Mouse (Mus musculus) erythroid progenitor cell, adult 5-6 weeks (primary cell): Measurements from ENCODE around the gene Smg6. TPM values are rescaled to one million over a fixed set of nuclear protein-coding genes. Genes with fewer than 3 reads are reported as not detected.
A peak's percentile ranks its signal among the peaks of the same experiment; 100 is the strongest.

Source experiments
- ATAC-seq: replicated peaks from 2 replicates; pipeline ENCODE4 v1.8.0; 2016; ENCODE audit warnings: moderate number of reproducible peaks, mild to moderate bottlenecking, moderate TSS enrichment, inconsistent platforms; ENCODE audit not compliant: poor library complexity, low FRiP score, severe bottlenecking
- total RNA-seq, 2 experiments: library from RNA; stranded (forward) in 1 of 2; stranded (reverse) in 1 of 2; fragments of 150-400 nt in 1 of 2; fragments of 186-747, 209-891 nt in 1 of 2; gene quantifications; 2 replicates each; pipeline versions ENCODE4 v1.2.3 to v1.2.4; 2015 to 2017; ENCODE audit warnings: low replicate concordance in 2 of 2

Gene Smg6
- total RNA-seq, 2 experiments from 2014 or later, result 49.9 to 91.4 TPM

DNA sequence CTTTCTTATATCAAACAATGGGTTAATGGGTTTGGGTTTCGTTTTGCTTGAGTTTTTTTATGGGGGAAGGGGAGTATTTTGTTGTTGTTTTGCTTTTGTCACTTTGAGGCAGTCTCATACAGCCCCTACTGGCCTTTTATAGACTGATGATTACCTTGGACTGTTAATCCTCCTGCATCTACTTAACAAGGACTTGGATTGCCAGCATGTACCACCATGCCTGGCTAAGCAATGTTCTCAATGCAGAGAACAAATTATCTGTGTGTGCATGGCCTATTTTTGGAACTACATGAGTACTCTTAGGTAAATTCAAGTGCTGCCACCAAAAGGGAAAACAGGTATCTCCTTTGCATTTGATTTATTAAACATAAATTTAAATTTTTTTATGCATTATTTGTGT, 157.4 kb downstream of the Smg6 start:
- ATAC-seq, result no peak

- ATAC-seq, result no peak
Measured at GRCm38 (mm10) chr11:75092159-75092558, 166.5 kb downstream of the Smg6 start.

GRCm38 (mm10) chr11:75092656-75093055, 167.0 kb downstream of the Smg6 start:
- no peak for ATAC-seq

DNA sequence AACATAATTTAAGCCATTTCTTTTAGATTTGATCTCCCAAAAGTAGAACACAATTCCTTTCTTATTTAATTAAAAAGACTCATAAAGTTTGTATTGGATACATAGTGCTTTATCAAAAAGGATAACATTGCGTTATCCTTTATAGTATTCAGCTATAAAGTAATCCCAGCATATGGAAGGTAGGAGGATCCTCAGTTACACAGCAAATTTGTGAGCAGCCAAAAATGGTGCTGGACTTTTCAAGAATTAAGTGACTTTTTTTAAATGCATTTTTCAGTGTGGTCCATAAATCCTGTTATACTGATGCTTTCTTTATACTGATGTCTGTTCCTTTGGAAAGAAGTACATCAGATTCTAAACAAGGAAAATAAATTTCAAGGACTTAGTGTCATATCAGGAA, 169.1 kb downstream of the Smg6 start:
- ATAC-seq, result no peak

DNA sequence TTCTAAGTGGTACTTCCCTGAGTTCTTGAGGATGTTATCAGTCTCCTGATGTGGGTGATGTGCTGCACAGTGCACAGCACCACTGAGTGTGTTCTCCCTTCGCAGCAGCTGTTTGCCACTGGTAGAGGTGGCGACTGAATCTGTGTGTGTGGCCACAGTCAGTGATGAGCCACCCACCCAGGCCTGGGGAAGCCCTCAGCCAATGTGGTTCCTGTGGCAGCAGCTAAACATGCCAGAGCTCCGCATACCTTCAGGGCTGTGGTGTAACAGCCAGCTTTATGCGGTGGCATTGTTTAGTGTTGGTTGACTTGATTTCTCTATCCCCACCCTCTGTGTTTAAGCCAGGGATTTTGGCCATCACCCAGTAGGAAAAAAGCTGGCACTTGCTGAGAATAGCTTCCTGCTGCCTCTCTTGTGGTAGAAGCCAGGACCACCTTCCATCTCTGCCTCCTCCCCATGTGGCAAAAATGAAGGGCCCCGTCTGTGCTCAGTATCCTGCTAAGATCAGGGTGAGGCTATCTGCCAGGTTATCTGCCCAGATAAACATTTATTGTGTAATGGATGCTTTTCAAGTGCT, 177.2 kb downstream of the Smg6 start:
- peak; percentile 46 for ATAC-seq

DNA sequence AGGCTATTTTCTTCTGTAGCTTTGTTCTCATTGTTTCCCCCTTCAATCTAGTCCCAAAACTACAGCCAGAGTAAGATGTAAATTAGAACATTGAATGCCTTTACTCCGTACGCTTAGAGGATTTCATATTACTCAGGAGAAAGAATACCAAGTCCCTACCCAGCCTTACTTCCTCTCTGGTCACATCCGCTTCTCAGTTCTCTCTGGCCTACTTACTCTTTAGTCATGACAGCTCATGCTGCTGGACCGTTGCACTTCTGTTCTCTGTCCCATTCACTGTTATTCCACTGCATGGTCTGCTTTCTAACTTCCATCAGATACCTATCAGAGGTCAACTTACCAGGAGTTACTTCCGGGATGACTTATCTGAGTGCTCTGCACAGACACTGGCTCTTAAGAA, 181.0 kb downstream of the Smg6 start:
- ATAC-seq, result no peak

GRCm38 (mm10) chr11:75108909-75109308, 183.3 kb downstream of the Smg6 start:
- no peak for ATAC-seq

- ATAC-seq, result no peak
Measured at GRCm38 (mm10) chr11:75116379-75116778, 190.8 kb downstream of the Smg6 start.

DNA sequence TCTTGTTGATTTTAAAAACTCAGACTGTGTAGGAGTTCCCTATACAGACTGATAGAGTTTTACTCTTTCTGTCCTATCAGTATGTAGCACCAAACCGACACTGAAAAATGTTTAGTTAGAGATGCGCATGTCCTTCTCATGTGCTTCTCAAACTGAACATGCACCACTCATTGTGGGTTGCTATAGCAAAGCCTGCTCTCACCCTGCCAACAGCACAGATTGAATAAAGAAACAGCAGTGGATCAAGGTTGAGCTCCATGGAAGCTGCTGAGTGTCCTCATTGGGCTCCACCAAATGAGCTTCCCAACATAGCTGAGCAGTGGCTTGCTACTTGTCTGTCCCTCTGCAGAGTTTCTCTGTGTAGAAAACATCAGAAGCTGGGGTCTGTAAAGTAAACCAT, 192.5 kb downstream of the Smg6 start:
- no peak for ATAC-seq

GRCm38 (mm10) chr11:75119298-75119697, 193.7 kb downstream of the Smg6 start:
- no peak for ATAC-seq

- ATAC-seq, result no peak
Measured at GRCm38 (mm10) chr11:75119841-75120240, 194.2 kb downstream of the Smg6 start.

- no peak for ATAC-seq
Measured at GRCm38 (mm10) chr11:75121348-75121747, 195.7 kb downstream of the Smg6 start.

- no peak for ATAC-seq
Measured at GRCm38 (mm10) chr11:75124406-75124805, 198.8 kb downstream of the Smg6 start.

GRCm38 (mm10) chr11:75126384-75126783, 200.8 kb downstream of the Smg6 start:
- ATAC-seq, result no peak

GRCm38 (mm10) chr11:75129481-75129880, 203.9 kb downstream of the Smg6 start:
- no peak for ATAC-seq

DNA sequence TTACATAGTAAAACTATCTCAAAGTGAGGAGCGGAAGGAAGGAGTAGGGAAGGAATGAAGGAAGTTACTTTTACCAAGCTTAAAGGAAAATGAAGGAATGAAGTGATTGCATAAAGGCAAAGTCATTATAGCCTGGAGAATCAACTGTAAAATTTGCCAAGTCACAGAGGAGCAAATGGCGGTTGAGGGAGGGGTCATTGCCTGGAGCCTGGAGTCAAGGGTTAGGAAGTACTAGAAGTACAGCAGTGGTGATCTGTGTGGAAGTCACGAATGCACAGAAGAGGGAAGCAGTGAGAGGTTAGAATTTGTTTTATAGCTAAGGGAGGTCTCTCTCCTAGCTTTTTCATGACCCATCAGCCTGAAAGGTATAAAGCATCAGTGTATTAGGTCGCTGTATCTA, 205.7 kb downstream of the Smg6 start:
- ATAC-seq, result no peak

DNA sequence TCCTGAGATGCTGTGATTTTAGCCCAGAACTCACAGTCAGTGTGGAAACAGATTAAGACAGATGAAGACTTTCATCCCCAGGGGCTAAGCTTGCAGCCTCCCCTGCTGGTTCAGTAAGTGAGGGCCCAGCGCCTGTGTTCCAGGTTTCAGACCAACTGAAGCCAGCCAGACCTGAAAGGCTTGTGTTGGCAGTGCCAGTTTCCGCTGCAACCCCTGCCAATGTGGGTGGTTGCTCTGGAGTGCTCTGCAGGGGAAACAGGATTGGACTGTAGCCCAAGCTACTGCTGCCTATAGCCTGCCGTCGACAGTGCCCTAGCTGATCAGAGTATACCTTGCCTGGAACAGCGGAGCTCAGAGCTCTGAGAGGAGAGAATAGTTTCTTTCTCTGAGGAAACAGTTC, 206.7 kb downstream of the Smg6 start:
- ATAC-seq, result no peak

GRCm38 (mm10) chr11:75133391-75133790, 207.8 kb downstream of the Smg6 start:
- ATAC-seq, result no peak

GRCm38 (mm10) chr11:75133951-75134350, 208.3 kb downstream of the Smg6 start:
- ATAC-seq, result no peak

DNA sequence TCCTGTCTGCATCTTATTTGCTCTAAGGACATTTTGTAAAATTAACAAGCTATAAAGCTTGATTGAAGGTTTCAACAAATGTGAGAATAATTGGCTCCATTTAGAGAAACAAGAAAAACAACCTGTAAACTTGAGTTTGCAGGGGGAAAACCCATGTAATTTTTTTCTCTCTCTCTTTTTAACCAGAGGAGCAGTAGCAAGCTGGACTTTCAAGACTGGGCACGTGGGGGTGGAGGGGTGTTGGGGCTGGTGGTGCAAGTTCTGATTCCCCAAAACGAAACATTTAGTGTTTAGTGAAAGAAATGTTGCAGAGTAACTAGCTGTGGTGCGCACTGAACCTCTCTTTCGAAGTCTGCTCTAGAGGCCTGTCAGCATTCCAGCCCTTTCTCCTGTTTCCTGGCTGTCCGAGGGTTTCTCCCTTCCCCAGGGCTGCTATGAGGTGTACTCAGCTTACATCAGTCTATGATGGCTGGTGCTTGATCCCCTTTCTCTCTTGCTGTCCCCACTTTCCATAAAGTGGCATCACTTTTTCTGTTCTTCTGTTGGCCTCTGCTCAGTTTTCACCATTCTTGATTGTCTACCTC, 209.0 kb downstream of the Smg6 start:
- no peak for ATAC-seq

DNA sequence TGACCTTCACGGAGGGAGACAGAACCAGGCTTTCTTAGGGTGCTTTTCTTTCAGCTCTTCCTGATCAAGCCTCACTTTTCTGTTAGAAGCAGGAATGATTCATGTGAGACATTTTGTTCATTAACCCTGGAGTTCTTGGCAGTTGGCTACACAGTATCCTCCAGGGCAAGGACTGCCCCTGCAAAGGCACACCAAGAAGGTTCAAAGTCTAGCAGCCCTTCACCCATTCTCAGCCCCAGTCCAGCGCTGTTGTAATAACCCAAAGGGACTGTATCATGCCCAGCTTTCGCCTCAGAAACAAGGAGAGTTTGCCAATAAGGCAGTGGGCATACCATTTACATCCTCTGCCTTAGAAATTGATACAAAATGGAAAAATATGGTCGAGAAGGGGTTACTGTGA, 209.7 kb downstream of the Smg6 start:
- no peak for ATAC-seq
